8 mouse cellular contexts compared by ENCODE assay signal in genomic region chr9:53384873-53385272, GRCm38 (mm10). TPM values are rescaled to one million over a fixed set of nuclear protein-coding genes. Genes with fewer than 3 reads are reported as not detected.
A peak's percentile ranks its signal among the peaks of the same experiment; 100 is the strongest.
DNase-seq lines count a peak whose midpoint lies in the region; ATAC-seq and TF ChIP-seq lines count a peak whose summit lies in the region.

No protein-coding gene starts in this region.

- no peak for TF ChIP-seq CTCF in gastrocnemius, adult 2 months (IDR thresholded peaks at IDR 0.05)
- no peak for TF ChIP-seq CTCF in spleen, adult 2 months (IDR thresholded peaks at IDR 0.05; ENCODE audit: extremely low read depth, insufficient read depth, insufficient read length, insufficient replicate concordance)

- no peak for DNase-seq in gastrocnemius, adult 2 months
- DNase-seq in gastrocnemius, postnatal 36 days: no peak
- no peak for DNase-seq in spleen, adult 2 months (ENCODE audit: low read depth in 1 of 2, low spot score in 2 of 2)
- DNase-seq in spleen, adult 18-20 months: no peak
- DNase-seq in natural killer cell, adult 2 months (ENCODE audit: low spot score in 2 of 2): no peak

- H3K9me3 ChIP-seq in limb, embryonic 15.5 days: no peaks in the 10 kb centered on the region
- no peaks in the 10 kb centered on the region for H3K9me3 ChIP-seq in stomach, embryonic 16.5 days (replicated peaks; ENCODE audit: control insufficient read depth, low read length)

- H3K36me3 ChIP-seq in spleen, adult 2 months (ENCODE audit: control insufficient read depth, insufficient read depth, low read length): no peaks in the 10 kb centered on the region
- 0 out of 2 replicates have a peak, but pooled peaks cover 6% of the 10 kb centered on the region for H3K36me3 ChIP-seq in limb, embryonic 15.5 days
- 0 out of 2 replicates have a peak, but pooled peaks cover 6% of the 10 kb centered on the region for H3K36me3 ChIP-seq in stomach, embryonic 16.5 days (ENCODE audit: control insufficient read depth, insufficient read depth, low read length)

- peak overlapping the region; percentile 69 for H3K4me2 ChIP-seq in limb, embryonic 15.5 days
- peak overlapping the region; percentile 83 for H3K4me2 ChIP-seq in stomach, embryonic 16.5 days (ENCODE audit: low read depth, low read length)

- peak overlapping the region; percentile 91 for H3K27ac ChIP-seq in gastrocnemius, adult 2 months
- H3K27ac ChIP-seq in spleen, adult 2 months (ENCODE audit: insufficient read depth, low read length): peak overlapping the region; percentile 14; the same call in 1 of the 2 replicates
- H3K27ac ChIP-seq in limb, embryonic 15.5 days: peak overlapping the region; percentile 99
- peak overlapping the region; percentile 100 for H3K27ac ChIP-seq in stomach, embryonic 16.5 days (ENCODE audit: low read length)

- peaks cover 2% of the 10 kb centered on the region; the same call in 1 of the 2 replicates for H3K27me3 ChIP-seq in spleen, adult 2 months (ENCODE audit: control insufficient read depth, insufficient read depth, low read length)
- no peaks in the 10 kb centered on the region for H3K27me3 ChIP-seq in limb, embryonic 15.5 days
- H3K27me3 ChIP-seq in stomach, embryonic 16.5 days (ENCODE audit: control insufficient read depth, insufficient read depth, low read length): no peaks in the 10 kb centered on the region

- H3K4me3 ChIP-seq in gastrocnemius, adult 2 months: peak overlapping the region; percentile 96
- H3K4me3 ChIP-seq in spleen, adult 2 months (ENCODE audit: extremely low read depth, insufficient read depth, insufficient read length): 0 out of 2 replicates have a peak overlapping the region, but pooled peaks have one; percentile 58
- H3K4me3 ChIP-seq in limb, embryonic 15.5 days: peak overlapping the region; percentile 76
- H3K4me3 ChIP-seq in stomach, embryonic 16.5 days (replicated peaks; ENCODE audit: low read length): peak overlapping the region; percentile 81

- WGBS in spleen, adult 2 months: 60% methylated on average over 8 of the region's 8 CpGs
- 8% methylated on average over 8 of the region's 8 CpGs for WGBS in limb, embryonic 15.5 days
- 2% methylated on average over 8 of the region's 8 CpGs for WGBS in stomach, embryonic 16.5 days

- no peak for TF ChIP-seq POLR2A in spleen, adult 2 months (IDR thresholded peaks at IDR 0.05; ENCODE audit: low read depth, low read length)

- 0 out of 2 replicates have a peak, but pooled peaks have one; percentile 15 for ATAC-seq in limb, embryonic 15.5 days (ENCODE audit: insufficient number of reproducible peaks, low FRiP score, low TSS enrichment, low read depth)
- ATAC-seq in stomach, embryonic 16.5 days (ENCODE audit: insufficient read depth, low FRiP score): peak; percentile 31; the same call in 1 of the 2 replicates
- no peak for ATAC-seq in inflammation-experienced regulatory T-cells, adult 6 months

- 0 out of 2 replicates have a peak overlapping the region, but pooled peaks have one; percentile 97 for H3K9ac ChIP-seq in limb, embryonic 15.5 days
- H3K9ac ChIP-seq in stomach, embryonic 16.5 days (ENCODE audit: low read length): peak overlapping the region; percentile 98

- H3K4me1 ChIP-seq in spleen, adult 2 months (ENCODE audit: control insufficient read depth, insufficient read depth, insufficient read length): peaks cover 3% of the 10 kb centered on the region
- peaks cover 7% of the 10 kb centered on the region; the same call in 1 of the 2 replicates for H3K4me1 ChIP-seq in limb, embryonic 15.5 days
- H3K4me1 ChIP-seq in stomach, embryonic 16.5 days (ENCODE audit: control insufficient read depth, insufficient read depth, low read length): peaks cover 8% of the 10 kb centered on the region

- intact Hi-C loops in gastrocnemius, adult 2 months (cut with DNase I): no loop called here
- intact Hi-C loops in gastrocnemius, postnatal 36 days (cut with DNase I): no loop called here

RNA-seq across cellular contexts. Expression of gene Kdelc2, which starts 1.0 kb away (rescaled TPM):
- 1 to 10 TPM; 4.2 to 5.4 TPM for total RNA-seq in gastrocnemius, adult 2 months (2021)
- 1 to 10 TPM; 4.2 to 4.8 TPM for total RNA-seq in gastrocnemius, postnatal 36 days (2021)
- 1.7 and 1.9 TPM in 2 replicates for polyA plus RNA-seq in spleen, adult 2 months (2012; rRNA removed)
- polyA plus RNA-seq in limb, embryonic 15.5 days (2015; fragmentation: Nextera tagmentation; extraction: Ambion mirVana): 31.9 and 32.4 TPM in 2 replicates
- polyA plus RNA-seq in stomach, embryonic 16.5 days (2015; fragmentation: Nextera tagmentation; extraction: Ambion mirVana): 33.5 and 33.7 TPM in 2 replicates
- polyA plus RNA-seq in inflammation-experienced regulatory T-cells, adult 6 months (2017; shearing (Covaris generic)): 1 to 10 TPM; 1.6 to 2.2 (median 2.1) TPM

RNA-seq across cellular contexts. Expression of gene 4930550C14Rik, which starts 17.3 kb away (rescaled TPM):
- total RNA-seq in gastrocnemius, adult 2 months (2021): under 1 TPM in 1 of 2 experiments, not detected in 1; 0.39 TPM
- not detected for total RNA-seq in gastrocnemius, postnatal 36 days (2021)
- polyA plus RNA-seq in spleen, adult 2 months (2012; rRNA removed): 0.02 and 0.06 TPM in 2 replicates
- 0.84 and 1.3 TPM in 2 replicates for polyA plus RNA-seq in limb, embryonic 15.5 days (2015; fragmentation: Nextera tagmentation; extraction: Ambion mirVana)
- polyA plus RNA-seq in stomach, embryonic 16.5 days (2015; fragmentation: Nextera tagmentation; extraction: Ambion mirVana): 0.45 and 1.1 TPM in 2 replicates
- under 1 TPM; 0.78 to 0.95 (median 0.81) TPM for polyA plus RNA-seq in inflammation-experienced regulatory T-cells, adult 6 months (2017; shearing (Covaris generic))

Comparison
In these comparisons a context has a peak if more than half of its experiments do, and no peak if none do; other contexts are left out.
1. H3K27ac ChIP-seq: peak in every context shown above with its lines; median percentile 100 in stomach, embryonic 16.5 days; 99 in limb, embryonic 15.5 days; 91 in gastrocnemius, adult 2 months; 14 in spleen, adult 2 months.
2. RNA of gene Kdelc2, which starts 1.0 kb away (polyA plus RNA-seq): 33.5 to 33.7 TPM in stomach, embryonic 16.5 days and 31.9 to 32.4 TPM in limb, embryonic 15.5 days; 1.6 to 2.2 TPM in inflammation-experienced regulatory T-cells, adult 6 months and 1.7 to 1.9 TPM in spleen, adult 2 months; every median in the first group is over 10 times any median in the second.
3. Peak in every context shown above with its lines, with median percentiles within 50 percentile points of each other: H3K4me3 ChIP-seq.